Mouse (Mus musculus) myocyte (in vitro differentiated cells): Measurements from ENCODE around the gene Wdr13.

Experiments
- CEBPB ChIP-seq: IDR thresholded peaks from 2 replicates; pipeline ENCODE4 v1.6.1; 2011; ENCODE audit warnings: mild to moderate bottlenecking, moderate library complexity; ENCODE audit not compliant: poor library complexity, insufficient read depth, severe bottlenecking
- E2F4 ChIP-seq: IDR thresholded peaks from one replicate; pipeline ENCODE4 v1.6.1; 2011; ENCODE audit warnings: mild to moderate bottlenecking, control low read depth, moderate library complexity; ENCODE audit not compliant: insufficient read depth
- MAX ChIP-seq: IDR thresholded peaks from one replicate; pipeline ENCODE4 v1.6.1; 2011; ENCODE audit warnings: low read depth, mild to moderate bottlenecking, control low read depth
- MYOD1 ChIP-seq, 3 experiments: IDR thresholded peaks; one replicate each; pipeline ENCODE4 v1.6.1; 2011; ENCODE audit warnings: control low read depth in 2 of 3, low read depth in 2 of 3, mild to moderate bottlenecking in 2 of 3, moderate library complexity in 1 of 3; ENCODE audit not compliant: insufficient read length in 2 of 3, control insufficient read depth in 1 of 3
- MYOG ChIP-seq, 3 experiments: IDR thresholded peaks; one replicate each; pipeline ENCODE4 v1.6.1; 2011; ENCODE audit warnings: control low read depth in 2 of 3, low read depth in 2 of 3, mild to moderate bottlenecking in 2 of 3; ENCODE audit not compliant: insufficient read length in 2 of 3, control insufficient read depth in 1 of 3, insufficient read depth in 1 of 3
- POLR2A ChIP-seq: IDR thresholded peaks from one replicate; pipeline ENCODE4 v1.6.1; 2011; ENCODE audit warnings: low read depth, mild to moderate bottlenecking, control low read depth, moderate library complexity; ENCODE audit not compliant: insufficient read length
- POLR2AphosphoS2 ChIP-seq: IDR thresholded peaks from one replicate; pipeline ENCODE4 v1.6.1; 2011; ENCODE audit warnings: low read depth, control low read depth; ENCODE audit not compliant: insufficient read length
- REST ChIP-seq: IDR thresholded peaks from one replicate; pipeline ENCODE4 v1.6.1; 2011; ENCODE audit warnings: mild to moderate bottlenecking, control low read depth, moderate library complexity; ENCODE audit not compliant: insufficient read depth, insufficient read length
- USF1 ChIP-seq: IDR thresholded peaks from one replicate; pipeline ENCODE4 v1.6.1; 2011; ENCODE audit warnings: low read depth, mild to moderate bottlenecking, control low read depth, moderate library complexity

GRCm38 (mm10) chrX:8175169-8175503, 42.4 kb upstream of the Wdr13 start:
- TF ChIP-seq POLR2A (no peak), REST (no peak), USF1 (no peak), E2F4 (no peak), POLR2AphosphoS2 (no peak), MYOG (IDR thresholded peaks at IDR 0.05; ENCODE audit: control insufficient read depth in 1 of 3, insufficient read depth in 1 of 3, insufficient read length in 2 of 3, low read depth in 2 of 3) (no peak), CEBPB (no peak), MYOD1 (IDR thresholded peaks at IDR 0.05; ENCODE audit: control insufficient read depth in 1 of 3, insufficient read length in 2 of 3, low read depth in 2 of 3) (no peak), MAX (no peak)
